Mouse (Mus musculus) MEL (cell line): ENCODE data around the gene Arhgap4.
A peak's percentile ranks its signal among the peaks of the same experiment; 100 is the strongest.

ENCODE experiments used
- CHD2 ChIP-seq: IDR thresholded peaks from 2 replicates; pipeline ENCODE4 v1.6.1; 2011; ENCODE audit warnings: low read length, improper control_type of control experiment
- CTCF ChIP-seq, 3 experiments: IDR thresholded peaks in 2 of 3; conservative IDR thresholded peaks in 1 of 3; 2 replicates each; pipeline ENCODE4 v1.5.1; 2011 to 2012; ENCODE audit warnings: low read length in 3 of 3, low read depth in 2 of 3, mild to moderate bottlenecking in 2 of 3, improper control_type of control experiment in 1 of 3, inconsistent platforms in 1 of 3, mixed read lengths in 1 of 3, moderate library complexity in 1 of 3; ENCODE audit not compliant: control insufficient read depth in 1 of 3, insufficient read depth in 1 of 3, poor library complexity in 1 of 3, severe bottlenecking in 1 of 3
- EP300 ChIP-seq, 2 experiments: IDR thresholded peaks; 2 replicates each; pipeline ENCODE4 v1.6.1; 2011; ENCODE audit warnings: improper control_type of control experiment in 2 of 2, low read length in 2 of 2, low read depth in 1 of 2, mild to moderate bottlenecking in 1 of 2
- GATA1 ChIP-seq: IDR thresholded peaks from 2 replicates; pipeline ENCODE4 v1.6.1; 2011; ENCODE audit warnings: low read depth, low read length, improper control_type of control experiment
- POLR2A ChIP-seq, 2 experiments: IDR thresholded peaks; 2 replicates each; pipeline ENCODE4 v1.6.1; 2011 to 2012; ENCODE audit warnings: low read length in 2 of 2, mild to moderate bottlenecking in 2 of 2, control low read depth in 1 of 2, improper control_type of control experiment in 1 of 2, low read depth in 1 of 2, moderate library complexity in 1 of 2; ENCODE audit not compliant: control insufficient read depth in 1 of 2, insufficient read depth in 1 of 2, poor library complexity in 1 of 2
- USF2 ChIP-seq, 2 experiments: IDR thresholded peaks; 2 replicates each; pipeline ENCODE4 v1.6.1; 2011 to 2012; ENCODE audit warnings: improper control_type of control experiment in 2 of 2, low read length in 2 of 2, borderline replicate concordance in 1 of 2, inconsistent platforms in 1 of 2, low read depth in 1 of 2, mild to moderate bottlenecking in 1 of 2; ENCODE audit not compliant: insufficient read depth in 1 of 2

GRCm38 (mm10) chrX:73914827-73915703 is 6.6 kb downstream of the Arhgap4 start:
- TF ChIP-seq POLR2A (IDR thresholded peaks at IDR 0.05; ENCODE audit: control insufficient read depth in 1 of 2, insufficient read depth in 1 of 2, low read depth in 1 of 2, low read length in 2 of 2, poor library complexity in 1 of 2): peak; percentile 34 to 72; a peak in 1 of 4 replicates
- TF ChIP-seq CTCF (IDR thresholded peaks at IDR 0.05 in 2 of 3, conservative IDR thresholded peaks at IDR 0.05 in 1 of 3; ENCODE audit: control insufficient read depth in 1 of 3, insufficient read depth in 1 of 3, low read depth in 2 of 3, low read length in 3 of 3, poor library complexity in 1 of 3, severe bottlenecking in 1 of 3): no peak
- no peak for TF ChIP-seq GATA1
- TF ChIP-seq EP300 (IDR thresholded peaks at IDR 0.05; ENCODE audit: low read depth in 1 of 2, low read length in 2 of 2): peak in 1 of 2 experiments; percentile 61; a peak in 2 of 4 replicates
- no peak for TF ChIP-seq USF2 (IDR thresholded peaks at IDR 0.05; ENCODE audit: borderline replicate concordance in 1 of 2, insufficient read depth in 1 of 2, low read depth in 1 of 2, low read length in 2 of 2)
- no peak for TF ChIP-seq CHD2
